Mouse (Mus musculus) kidney, embryonic 14.5 days (tissue): ENCODE measurements at regions not wholly inside any gene's neighbourhood (a gene's known extent, or its start where the extent isn't known, plus 50 kb on each side); places are given as distances from the start of the nearest gene placed in this dataset.

ENCODE experiments used
- ATAC-seq: fragments of 200-750 bp; cut with Nextera tagmentation; 2 replicates; pipeline ENCODE4 v1.8.0; 2017; ENCODE audit warnings: moderate number of reproducible peaks, mild to moderate bottlenecking, moderate TSS enrichment, moderate library complexity; ENCODE audit not compliant: low FRiP score, low TSS enrichment
- H3K27ac ChIP-seq: fragments of 300-500 bp; sonication (generic); 2 replicates; pipeline ENCODE4 v1.5.1; 2014; ENCODE audit warnings: low read depth, mild to moderate bottlenecking, low read length, moderate library complexity, mixed read lengths
- H3K27me3 ChIP-seq: fragments of 300-500 bp; sonication (generic); 2 replicates; pipeline ENCODE4 v1.6.1; 2014; ENCODE audit warnings: mild to moderate bottlenecking, low read length; ENCODE audit not compliant: control insufficient read depth, insufficient read depth
- H3K36me3 ChIP-seq: fragments of 300-500 bp; sonication (generic); 2 replicates; pipeline ENCODE4 v1.6.1; 2014; ENCODE audit warnings: low read length, mixed read lengths; ENCODE audit not compliant: control insufficient read depth, insufficient read depth
- H3K4me1 ChIP-seq: fragments of 300-500 bp; sonication (generic); 2 replicates; pipeline ENCODE4 v1.6.1; 2014; ENCODE audit warnings: low read length, mixed read lengths; ENCODE audit not compliant: control insufficient read depth, insufficient read depth
- H3K4me2 ChIP-seq: fragments of 300-500 bp; sonication (generic); replicated peaks from 2 replicates; pipeline ENCODE4 v1.6.1; 2014; ENCODE audit warnings: low read depth, mild to moderate bottlenecking, low read length
- H3K4me3 ChIP-seq: fragments of 300-500 bp; sonication (generic); 2 replicates; pipeline ENCODE4 v1.5.1; 2014; ENCODE audit warnings: mild to moderate bottlenecking, low read length
- H3K9ac ChIP-seq: fragments of 300-500 bp; sonication (generic); 2 replicates; pipeline ENCODE4 v1.6.1; 2014; ENCODE audit warnings: low read depth, mild to moderate bottlenecking, low read length, moderate library complexity
- H3K9me3 ChIP-seq: fragments of 300-500 bp; sonication (generic); 2 replicates; pipeline ENCODE4 v1.6.1; 2016; ENCODE audit warnings: low read length; ENCODE audit not compliant: control insufficient read depth
- WGBS: fragments of 180-500 bp; shearing (Covaris S2); extraction: QIAGEN DNeasy Blood & Tissue Kit; methylation state at CpG from one replicate; pipeline ENCODE4 v1.1.7; 2014; 5-methylcytosine and 5-hydroxymethylcytosine counted together

GRCm38 (mm10) chr14:94129421-94129820, 238.9 kb upstream of the Pcdh9 start:
- no peaks in the 10 kb centered on the region for H3K4me1 ChIP-seq
- H3K4me3 ChIP-seq = no peak overlapping the region
- WGBS = 66% methylated on average over 3 of the region's 3 CpGs
- ATAC-seq = no peak
- H3K36me3 ChIP-seq = no peaks in the 10 kb centered on the region
- H3K9me3 ChIP-seq = no peaks in the 10 kb centered on the region
- H3K27me3 ChIP-seq = no peaks in the 10 kb centered on the region
- H3K4me2 ChIP-seq = no peak overlapping the region
- no peak overlapping the region for H3K27ac ChIP-seq
- H3K9ac ChIP-seq = no peak overlapping the region

GRCm38 (mm10) chr14:94123575-94123974, 233.1 kb upstream of the Pcdh9 start:
- WGBS = 23% methylated on average over 3 of the region's 3 CpGs
- ATAC-seq = peak; percentile 55; the same call in 1 of the 2 replicates
- no peak overlapping the region for H3K27ac ChIP-seq

GRCm38 (mm10) chr14:94098856-94099255, 208.4 kb upstream of the Pcdh9 start:
- H3K4me1 ChIP-seq = no peaks in the 10 kb centered on the region
- H3K4me3 ChIP-seq = no peak overlapping the region
- H3K9me3 ChIP-seq = no peaks in the 10 kb centered on the region
- ATAC-seq = no peak
- H3K4me2 ChIP-seq = no peak overlapping the region
- H3K9ac ChIP-seq = no peak overlapping the region
- WGBS = 61% methylated on average over 2 of the region's 2 CpGs
- H3K36me3 ChIP-seq = no peaks in the 10 kb centered on the region
- H3K27me3 ChIP-seq = no peaks in the 10 kb centered on the region
- H3K27ac ChIP-seq = no peak overlapping the region

More at GRCm38 (mm10) chr14:94123575-94123974, 233.1 kb upstream of the Pcdh9 start:
- no peaks in the 10 kb centered on the region for H3K27me3 ChIP-seq
- H3K4me2 ChIP-seq = no peak overlapping the region
- no peak overlapping the region for H3K4me3 ChIP-seq
- no peak overlapping the region for H3K9ac ChIP-seq
- no peaks in the 10 kb centered on the region for H3K9me3 ChIP-seq
- H3K36me3 ChIP-seq = no peaks in the 10 kb centered on the region
- no peaks in the 10 kb centered on the region for H3K4me1 ChIP-seq

- no peaks in the 10 kb centered on the region for H3K9me3 ChIP-seq
- no peaks in the 10 kb centered on the region for H3K4me1 ChIP-seq
- H3K4me2 ChIP-seq = no peak overlapping the region
- no peak overlapping the region for H3K9ac ChIP-seq
- no peak overlapping the region for H3K4me3 ChIP-seq
- ATAC-seq = no peak
- no peak overlapping the region for H3K27ac ChIP-seq
- H3K27me3 ChIP-seq = no peaks in the 10 kb centered on the region
- H3K36me3 ChIP-seq = no peaks in the 10 kb centered on the region
Measured at GRCm38 (mm10) chr14:94093989-94094388, 203.5 kb upstream of the Pcdh9 start.
